Comparison of ENCODE assay signal across 11 mouse cellular contexts in genomic region chr7:132571481-132571880, GRCm38 (mm10). TPM values are rescaled to one million over a fixed set of nuclear protein-coding genes. Genes with fewer than 3 reads are reported as not detected.
DNase-seq lines count a peak whose midpoint lies in the region; ATAC-seq and TF ChIP-seq lines count a peak whose summit lies in the region.
"Had no signal": no experiment of that assay in that cellular context is flagged by ENCODE, and none has a peak within 500 bp of the region (broad histone marks: within the 10 kb centered on the region; RNA-seq: fewer than 3 reads in every experiment).

No protein-coding gene starts in this region.

- H3K4me1 ChIP-seq in forebrain, embryonic 13.5 days, result peaks cover 38% of the 10 kb centered on the region
- peaks cover 38% of the 10 kb centered on the region for H3K4me1 ChIP-seq in forebrain, embryonic 10.5 days
- no peaks in the 10 kb centered on the region for H3K4me1 ChIP-seq in intestine, postnatal 0 days (replicated peaks; ENCODE audit: control insufficient read depth, insufficient read depth, low read length)
- H3K4me1 ChIP-seq in midbrain, embryonic 13.5 days (replicated peaks), result peaks cover 22% of the 10 kb centered on the region

- no peak for ATAC-seq in forebrain, embryonic 13.5 days
- no peak for ATAC-seq in intestine, postnatal 0 days
- ATAC-seq in midbrain, embryonic 13.5 days, result no peak

- no peak for TF ChIP-seq CTCF in intestine, postnatal 0 days (IDR thresholded peaks at IDR 0.05; ENCODE audit: low read depth)

- H3K27me3 ChIP-seq in forebrain, embryonic 13.5 days, result no peaks in the 10 kb centered on the region
- H3K27me3 ChIP-seq in forebrain, embryonic 10.5 days (ENCODE audit: poor library complexity, severe bottlenecking), result peaks cover under 1% of the 10 kb centered on the region; the same call in 1 of the 2 replicates
- H3K27me3 ChIP-seq in intestine, postnatal 0 days (replicated peaks; ENCODE audit: control insufficient read depth, insufficient read depth, low read length), result no peaks in the 10 kb centered on the region
- no peaks in the 10 kb centered on the region for H3K27me3 ChIP-seq in midbrain, embryonic 13.5 days

- peak overlapping the region; percentile 20 for H3K4me2 ChIP-seq in forebrain, embryonic 13.5 days
- peak overlapping the region; percentile 71 for H3K4me2 ChIP-seq in intestine, postnatal 0 days (replicated peaks; ENCODE audit: low read depth)
- H3K4me2 ChIP-seq in midbrain, embryonic 13.5 days (replicated peaks), result no peak overlapping the region

- no peak overlapping the region for H3K9ac ChIP-seq in forebrain, embryonic 13.5 days
- H3K9ac ChIP-seq in intestine, postnatal 0 days (ENCODE audit: low read depth, low read length), result peak overlapping the region; percentile 56
- H3K9ac ChIP-seq in midbrain, embryonic 13.5 days (replicated peaks), result no peak overlapping the region

- H3K36me3 ChIP-seq in forebrain, embryonic 13.5 days (ENCODE audit: poor library complexity, severe bottlenecking), result peaks cover 18% of the 10 kb centered on the region
- H3K36me3 ChIP-seq in forebrain, embryonic 10.5 days (replicated peaks), result peaks cover 35% of the 10 kb centered on the region
- peaks cover 25% of the 10 kb centered on the region for H3K36me3 ChIP-seq in intestine, postnatal 0 days (ENCODE audit: control insufficient read depth, insufficient read depth)
- peaks cover 12% of the 10 kb centered on the region; the same call in 1 of the 2 replicates for H3K36me3 ChIP-seq in midbrain, embryonic 13.5 days

- intact Hi-C loops in left cerebral cortex, postnatal 4 days (cut with DNase I), result no loop called here
- intact Hi-C loops in left cerebral cortex, postnatal 25 days (cut with DNase I), result loop anchor here (10.0 kb wide), 2 partner anchors 243 to 283 kb away; partner anchors contain the start of genes Abraxas2, Eef1akmt2 and Fam53b
- intact Hi-C loops in left cerebral cortex, postnatal 10 days (cut with DNase I), result no loop called here

- DNase-seq in forebrain, embryonic 10.5 days (ENCODE audit: extremely low spot score, low spot score), result no peak
- peak; percentile 27 for DNase-seq in left cerebral cortex, postnatal 4 days
- DNase-seq in left cerebral cortex, postnatal 25 days (ENCODE audit: low spot score in 2 of 2), result no peak
- peak; percentile 32 for DNase-seq in lung, postnatal 10 days
- no peak for DNase-seq in left cerebral cortex, postnatal 10 days (ENCODE audit: extremely low spot score in 1 of 2, low spot score in 2 of 2)
- DNase-seq: cerebellum, adult 9-10 months; gastrocnemius, postnatal 10 days had no signal

- H3K9me3 ChIP-seq in forebrain, embryonic 13.5 days (replicated peaks), result no peaks in the 10 kb centered on the region
- no peaks in the 10 kb centered on the region for H3K9me3 ChIP-seq in forebrain, embryonic 10.5 days
- no peaks in the 10 kb centered on the region for H3K9me3 ChIP-seq in intestine, postnatal 0 days (ENCODE audit: control insufficient read depth)
- no peaks in the 10 kb centered on the region for H3K9me3 ChIP-seq in midbrain, embryonic 13.5 days

- 62% methylated on average over 8 of the region's 8 CpGs for WGBS in forebrain, embryonic 13.5 days
- 94% methylated on average over 8 of the region's 8 CpGs for WGBS in forebrain, embryonic 10.5 days
- 23% methylated on average over 8 of the region's 8 CpGs for WGBS in intestine, postnatal 0 days
- 89% methylated on average over 8 of the region's 8 CpGs for WGBS in midbrain, embryonic 13.5 days

- H3K4me3 ChIP-seq in forebrain, embryonic 13.5 days, result no peak overlapping the region
- no peak overlapping the region for H3K4me3 ChIP-seq in forebrain, embryonic 10.5 days
- H3K4me3 ChIP-seq in intestine, postnatal 0 days (ENCODE audit: low read depth, low read length), result peak overlapping the region; percentile 66
- H3K4me3 ChIP-seq in midbrain, embryonic 13.5 days (replicated peaks), result no peak overlapping the region

- H3K27ac ChIP-seq in forebrain, embryonic 13.5 days, result peak overlapping the region; percentile 48
- no peak overlapping the region for H3K27ac ChIP-seq in forebrain, embryonic 10.5 days
- peak overlapping the region; percentile 17; the same call in 1 of the 2 replicates for H3K27ac ChIP-seq in intestine, postnatal 0 days (ENCODE audit: low read depth, low read length)
- H3K27ac ChIP-seq in midbrain, embryonic 13.5 days, result no peak overlapping the region

RNA-seq across cellular contexts. Expression of gene Oat, which starts 4.7 kb away (rescaled TPM):
- 115 and 123 TPM in 2 replicates for polyA plus RNA-seq in forebrain, embryonic 13.5 days (2015; fragmentation: Nextera tagmentation; extraction: Ambion mirVana)
- 126 and 129 TPM in 2 replicates for polyA plus RNA-seq in forebrain, embryonic 10.5 days (2016; fragmentation: Nextera tagmentation; extraction: Ambion mirVana)
- total RNA-seq in left cerebral cortex, postnatal 4 days (2021), result 10 to 100 TPM; 65.5 to 68.2 TPM
- 10 to 100 TPM; 82.1 to 83.3 TPM for total RNA-seq in left cerebral cortex, postnatal 25 days (2021)
- 1,789 and 2,051 TPM in 2 replicates for polyA plus RNA-seq in intestine, postnatal 0 days (2015; fragmentation: Nextera tagmentation; extraction: Ambion mirVana)
- 73.0 and 77.5 TPM in 2 replicates for polyA plus RNA-seq in midbrain, embryonic 13.5 days (2015; fragmentation: Nextera tagmentation; extraction: Ambion mirVana)
- total RNA-seq in left cerebral cortex, postnatal 10 days (2021), result 10 to 100 TPM; 70.8 to 73.0 TPM

RNA-seq across cellular contexts. Expression of gene Nkx1-2, which starts 28.0 kb away (rescaled TPM):
- 0.08 TPM in 1 of 2 replicates, not detected in the other for polyA plus RNA-seq in forebrain, embryonic 13.5 days (2015; fragmentation: Nextera tagmentation; extraction: Ambion mirVana)
- 0.09 and 0.15 TPM in 2 replicates for polyA plus RNA-seq in forebrain, embryonic 10.5 days (2016; fragmentation: Nextera tagmentation; extraction: Ambion mirVana)
- total RNA-seq in left cerebral cortex, postnatal 4 days (2021), result not detected
- not detected for total RNA-seq in left cerebral cortex, postnatal 25 days (2021)
- polyA plus RNA-seq in intestine, postnatal 0 days (2015; fragmentation: Nextera tagmentation; extraction: Ambion mirVana), result 0.57 and 0.61 TPM in 2 replicates
- 0.82 and 0.97 TPM in 2 replicates for polyA plus RNA-seq in midbrain, embryonic 13.5 days (2015; fragmentation: Nextera tagmentation; extraction: Ambion mirVana)
- total RNA-seq in left cerebral cortex, postnatal 10 days (2021), result not detected
- total RNA-seq: gastrocnemius, postnatal 10 days had no signal
- polyA plus RNA-seq: C2C12 had no signal

RNA-seq across cellular contexts. Expression of gene Lhpp, which starts 39.0 kb away (rescaled TPM):
- 14.5 and 16.8 TPM in 2 replicates for polyA plus RNA-seq in forebrain, embryonic 13.5 days (2015; fragmentation: Nextera tagmentation; extraction: Ambion mirVana)
- 17.3 and 17.4 TPM in 2 replicates for polyA plus RNA-seq in forebrain, embryonic 10.5 days (2016; fragmentation: Nextera tagmentation; extraction: Ambion mirVana)
- total RNA-seq in left cerebral cortex, postnatal 4 days (2021), result 10 to 100 TPM; 34.6 TPM
- 10 to 100 TPM; 15.3 to 19.2 TPM for total RNA-seq in left cerebral cortex, postnatal 25 days (2021)
- polyA plus RNA-seq in intestine, postnatal 0 days (2015; fragmentation: Nextera tagmentation; extraction: Ambion mirVana), result 52.0 and 54.5 TPM in 2 replicates
- polyA plus RNA-seq in midbrain, embryonic 13.5 days (2015; fragmentation: Nextera tagmentation; extraction: Ambion mirVana), result 21.0 and 21.2 TPM in 2 replicates
- 10 to 100 TPM; 28.6 to 31.6 TPM for total RNA-seq in left cerebral cortex, postnatal 10 days (2021)

Comparison
In these comparisons a context has a peak if more than half of its experiments do, and no peak if none do; other contexts are left out.
1. H3K27ac ChIP-seq: peak in forebrain, embryonic 13.5 days (single experiment) and intestine, postnatal 0 days (single experiment); none in forebrain, embryonic 10.5 days (single experiment) and midbrain, embryonic 13.5 days (single experiment).
2. DNase-seq: peak in left cerebral cortex, postnatal 4 days (single experiment) and lung, postnatal 10 days (single experiment); none in forebrain, embryonic 10.5 days (single experiment), left cerebral cortex, postnatal 25 days (0 of 2) and left cerebral cortex, postnatal 10 days (0 of 2).
3. RNA of gene Oat, which starts 4.7 kb away (polyA plus RNA-seq): 1,789 to 2,051 TPM in intestine, postnatal 0 days; 126 to 129 TPM in forebrain, embryonic 10.5 days, 115 to 123 TPM in forebrain, embryonic 13.5 days and 73.0 to 77.5 TPM in midbrain, embryonic 13.5 days; every median in the first group is over 10 times any median in the second.